Mouse (Mus musculus): ENCODE measurements around the gene Hlcs.

- TF ChIP-seq POLR2A (IDR thresholded peaks at IDR 0.05; ENCODE audit: control insufficient read depth, low read depth, low read length) = no peak
- TF ChIP-seq CTCF (IDR thresholded peaks at IDR 0.05; ENCODE audit: control insufficient read depth, insufficient read depth, insufficient replicate concordance, low read depth, low read length) = no peak
These were observed 84.4 kb downstream of the Hlcs start for GRCm38 (mm10) chr16:94228858-94229555.
